Mouse (Mus musculus): ENCODE results near the gene Cldn2. TPM values are rescaled to one million over a fixed set of nuclear protein-coding genes. Genes with fewer than 3 reads are reported as not detected.
A peak's percentile ranks its signal among the peaks of the same experiment; 100 is the strongest.

Gene Cldn2
- total and polyA plus RNA-seq, 2 experiments from 2014 or later: 3.2 to 4.0 TPM

- peak; percentile 21 for DNase-seq (ENCODE audit: low spot score)
- H3K9ac ChIP-seq (replicated peaks; ENCODE audit: low read length): no peak overlapping the region
- no peak overlapping the region for H3K4me3 ChIP-seq (ENCODE audit: low read length)
- H3K4me2 ChIP-seq (ENCODE audit: low read depth, low read length): no peak overlapping the region
- H3K4me1 ChIP-seq (ENCODE audit: insufficient read depth, low read length): no peaks in the 10 kb centered on the region
- TF ChIP-seq CTCF (IDR thresholded peaks at IDR 0.05; ENCODE audit: low read depth): no peak
- WGBS: 27% methylated on average over 3 of the region's 3 CpGs
- H3K9me3 ChIP-seq (ENCODE audit: low read length): no peaks in the 10 kb centered on the region
- no peaks in the 10 kb centered on the region for H3K27me3 ChIP-seq (ENCODE audit: insufficient read depth, low read length)
- H3K36me3 ChIP-seq (ENCODE audit: insufficient read depth, low read length): no peaks in the 10 kb centered on the region
- no peak overlapping the region for H3K27ac ChIP-seq
- no peak for ATAC-seq
These were observed 17.6 kb upstream of the Cldn2 start for GRCm38 (mm10) chrX:139783045-139783422.

GRCm38 (mm10) chrX:139785764-139786163, 14.9 kb upstream of the Cldn2 start:
- Histone ChIP-seq H3K36me3 (ENCODE audit: insufficient read depth, low read length) (no peaks in the 10 kb centered on the region), H3K27ac (no peak overlapping the region), H3K4me2 (ENCODE audit: low read depth, low read length) (no peak overlapping the region), H3K4me3 (ENCODE audit: low read length) (no peak overlapping the region), H3K27me3 (ENCODE audit: insufficient read depth, low read length) (no peaks in the 10 kb centered on the region), H3K9me3 (ENCODE audit: low read length) (no peaks in the 10 kb centered on the region), H3K9ac (replicated peaks; ENCODE audit: low read length) (no peak overlapping the region), H3K4me1 (ENCODE audit: insufficient read depth, low read length) (no peaks in the 10 kb centered on the region)
- 50% methylated on average over 1 of the region's 1 CpGs for WGBS
- TF ChIP-seq CTCF (IDR thresholded peaks at IDR 0.05; ENCODE audit: low read depth): no peak
- no peak for DNase-seq (ENCODE audit: low spot score)
- ATAC-seq: no peak

GRCm38 (mm10) chrX:139794072-139794845, 6.4 kb upstream of the Cldn2 start:
- no peak overlapping the region for H3K9ac ChIP-seq (replicated peaks; ENCODE audit: low read length)
- WGBS: 86% methylated on average over 7 of the region's 7 CpGs
- no peak overlapping the region for H3K4me2 ChIP-seq (ENCODE audit: low read depth, low read length)
- no peaks in the 10 kb centered on the region; the same call in 1 of the 2 replicates for H3K27me3 ChIP-seq (ENCODE audit: insufficient read depth, low read length)
- no peaks in the 10 kb centered on the region for H3K4me1 ChIP-seq (ENCODE audit: insufficient read depth, low read length)
- no peak for TF ChIP-seq CTCF (IDR thresholded peaks at IDR 0.05; ENCODE audit: low read depth)
- H3K36me3 ChIP-seq (ENCODE audit: insufficient read depth, low read length): no peaks in the 10 kb centered on the region
- H3K27ac ChIP-seq: no peak overlapping the region
- no peak overlapping the region for H3K4me3 ChIP-seq (ENCODE audit: low read length)
- no peaks in the 10 kb centered on the region for H3K9me3 ChIP-seq (ENCODE audit: low read length)
- no peak for DNase-seq (ENCODE audit: low spot score)
- no peak for ATAC-seq

GRCm38 (mm10) chrX:139796037-139796436, 4.6 kb upstream of the Cldn2 start:
- TF ChIP-seq CTCF (IDR thresholded peaks at IDR 0.05; ENCODE audit: low read depth): no peak
- ATAC-seq (no peak), DNase-seq (ENCODE audit: low spot score) (no peak)
- Histone ChIP-seq H3K36me3 (ENCODE audit: insufficient read depth, low read length) (no peaks in the 10 kb centered on the region), H3K9ac (replicated peaks; ENCODE audit: low read length) (no peak overlapping the region), H3K4me3 (ENCODE audit: low read length) (no peak overlapping the region), H3K4me1 (ENCODE audit: insufficient read depth, low read length) (no peaks in the 10 kb centered on the region), H3K4me2 (ENCODE audit: low read depth, low read length) (no peak overlapping the region), H3K27me3 (ENCODE audit: insufficient read depth, low read length) (no peaks in the 10 kb centered on the region; the same call in 1 of the 2 replicates), H3K9me3 (ENCODE audit: low read length) (no peaks in the 10 kb centered on the region), H3K27ac (no peak overlapping the region)
- 80% methylated on average over 6 of the region's 6 CpGs for WGBS

- no peak for TF ChIP-seq CTCF (IDR thresholded peaks at IDR 0.05; ENCODE audit: low read depth)
- no peaks in the 10 kb centered on the region for H3K4me1 ChIP-seq (ENCODE audit: insufficient read depth, low read length)
- H3K27me3 ChIP-seq (ENCODE audit: insufficient read depth, low read length): no peaks in the 10 kb centered on the region; the same call in 1 of the 2 replicates
- H3K9ac ChIP-seq (replicated peaks; ENCODE audit: low read length): no peak overlapping the region
- H3K27ac ChIP-seq: no peak overlapping the region
- no peak for DNase-seq (ENCODE audit: low spot score)
- H3K4me2 ChIP-seq (ENCODE audit: low read depth, low read length): no peak overlapping the region
- no peaks in the 10 kb centered on the region for H3K36me3 ChIP-seq (ENCODE audit: insufficient read depth, low read length)
- WGBS: 69% methylated on average over 9 of the region's 9 CpGs
- H3K9me3 ChIP-seq (ENCODE audit: low read length): no peaks in the 10 kb centered on the region
- H3K4me3 ChIP-seq (ENCODE audit: low read length): no peak overlapping the region
- no peak for ATAC-seq
These were observed 2.8 kb upstream of the Cldn2 start for GRCm38 (mm10) chrX:139797875-139798274.

GRCm38 (mm10) chrX:139799953-139800352, 675 bp upstream of the Cldn2 start:
- no peak for ATAC-seq
- no peak overlapping the region for H3K9ac ChIP-seq (replicated peaks; ENCODE audit: low read length)
- H3K4me1 ChIP-seq (ENCODE audit: insufficient read depth, low read length): no peaks in the 10 kb centered on the region
- WGBS: 88% methylated on average over 3 of the region's 3 CpGs
- no peak for DNase-seq (ENCODE audit: low spot score)
- no peak for TF ChIP-seq CTCF (IDR thresholded peaks at IDR 0.05; ENCODE audit: low read depth)
- H3K27me3 ChIP-seq (ENCODE audit: insufficient read depth, low read length): no peaks in the 10 kb centered on the region; the same call in 1 of the 2 replicates
- no peaks in the 10 kb centered on the region for H3K9me3 ChIP-seq (ENCODE audit: low read length)
- no peaks in the 10 kb centered on the region for H3K36me3 ChIP-seq (ENCODE audit: insufficient read depth, low read length)
- no peak overlapping the region for H3K4me2 ChIP-seq (ENCODE audit: low read depth, low read length)
- no peak overlapping the region for H3K27ac ChIP-seq
- H3K4me3 ChIP-seq (ENCODE audit: low read length): no peak overlapping the region

- WGBS: 80% methylated on average over 2 of the region's 2 CpGs
- Histone ChIP-seq H3K4me3 (ENCODE audit: low read length) (no peak overlapping the region), H3K4me1 (ENCODE audit: insufficient read depth, low read length) (no peaks in the 10 kb centered on the region), H3K9me3 (ENCODE audit: low read length) (no peaks in the 10 kb centered on the region), H3K27me3 (ENCODE audit: insufficient read depth, low read length) (no peaks in the 10 kb centered on the region), H3K36me3 (ENCODE audit: insufficient read depth, low read length) (no peaks in the 10 kb centered on the region), H3K27ac (no peak overlapping the region), H3K4me2 (ENCODE audit: low read depth, low read length) (no peak overlapping the region), H3K9ac (replicated peaks; ENCODE audit: low read length) (no peak overlapping the region)
- DNase-seq (ENCODE audit: low spot score): no peak
- no peak for TF ChIP-seq CTCF (IDR thresholded peaks at IDR 0.05; ENCODE audit: low read depth)
- no peak for ATAC-seq
These were observed 2.4 kb downstream of the Cldn2 start for GRCm38 (mm10) chrX:139803028-139803427.
